Mouse (Mus musculus) spleen, adult 2 months (tissue): Measurements from ENCODE around the gene Ahdc1.

Experiments
- CTCF ChIP-seq: fragments of 200-500 bp; IDR thresholded peaks from 2 replicates; pipeline ENCODE4 v1.5.1; 2011; ENCODE audit warnings: mild to moderate bottlenecking, inconsistent platforms; ENCODE audit not compliant: insufficient read depth, insufficient read length, insufficient replicate concordance; ENCODE audit errors: extremely low read depth
- POLR2A ChIP-seq: fragments of 200-500 bp; IDR thresholded peaks from 2 replicates; pipeline ENCODE4 v1.6.1; 2011; ENCODE audit warnings: low read depth, low read length, inconsistent platforms

DNA sequence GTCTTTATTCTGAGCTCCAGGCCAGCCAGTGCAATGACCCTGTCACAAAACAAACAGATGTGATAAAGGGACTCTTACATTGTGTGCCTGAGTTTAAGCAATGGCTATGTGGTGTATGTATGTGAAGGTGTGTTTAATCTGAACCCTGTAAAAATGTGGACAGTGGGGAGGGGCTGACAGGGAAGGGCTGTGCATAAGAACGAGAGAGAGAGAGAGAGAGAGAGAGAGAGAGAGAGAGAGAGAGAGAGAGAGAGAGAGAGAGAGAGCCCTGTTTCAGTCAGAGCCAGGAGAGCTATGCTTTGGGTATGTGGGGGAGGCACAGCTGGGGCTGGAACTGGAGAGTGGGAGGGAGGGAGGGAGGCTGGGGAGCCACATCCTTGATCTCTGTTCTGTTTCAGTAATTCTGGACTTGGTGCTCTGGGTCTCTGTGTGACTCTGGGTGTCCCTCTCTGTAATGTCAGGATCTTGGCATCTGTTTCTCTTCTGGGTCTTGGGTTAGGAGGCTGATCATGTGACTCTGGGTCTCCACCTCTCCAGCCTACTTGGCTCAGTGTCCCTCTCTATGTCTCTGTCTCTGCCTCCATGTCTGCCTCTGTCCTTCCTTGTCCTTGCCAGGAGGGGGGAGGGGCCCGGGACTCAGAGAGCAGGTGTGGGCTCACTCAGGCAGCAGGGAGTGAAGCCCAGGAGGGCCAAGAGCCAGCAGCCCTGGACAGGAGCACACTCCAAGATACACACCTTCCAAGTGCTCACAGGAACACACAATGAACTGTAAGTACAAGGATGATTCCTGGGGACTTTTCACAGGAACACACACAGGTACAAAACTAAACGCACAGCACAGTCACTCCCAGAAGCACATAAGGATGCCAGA lies 73.2 kb downstream of the Ahdc1 start:
- TF ChIP-seq CTCF: no peak
- TF ChIP-seq POLR2A: no peak
